Mouse (Mus musculus) subcutaneous adipose tissue, adult 2 months (tissue): ENCODE results near the gene Cad. TPM values are rescaled to one million over a fixed set of nuclear protein-coding genes. Genes with fewer than 3 reads are reported as not detected.

ENCODE experiments used
- polyA plus RNA-seq: library from polyadenylated mRNA; depleted of rRNA; stranded (reverse); fragments of >200 nt; gene quantifications from 2 replicates; pipeline ENCODE4 v1.2.3, GENCODE M21; 2012; ENCODE audit warnings: low replicate concordance; rRNA removed

Gene Cad
- 21.5 and 75.0 TPM in 2 replicates for polyA plus RNA-seq

GRCm38 (mm10) chr5:31054261-31055215 lies at the start of gene Cad:
TSS of gene Cad (plus strand) at chr5:31054780.

GRCm38 (mm10) chr5:31047848-31048762 lies 6.5 kb upstream of the Cad start, which contains the start of gene Atraid:
TSS of gene Atraid (plus strand) at chr5:31048312.

GRCm38 (mm10) chr5:31048763-31049641 lies 5.6 kb upstream of the Cad start, which contains the start of gene Slc5a6:
TSS of gene Slc5a6 (minus strand) at chr5:31048924.

GRCm38 (mm10) chr5:31105814-31106335 lies 51.3 kb downstream of the Cad start, which contains the start of gene Dnajc5g:
TSS of gene Dnajc5g (plus strand) at chr5:31106285.

GRCm38 (mm10) chr5:31108000-31108490 lies 53.5 kb downstream of the Cad start, which contains the start of gene Slc30a3:
TSS of gene Slc30a3 (minus strand) at chr5:31108237.

GRCm38 (mm10) chr5:31116354-31116753 lies 61.8 kb downstream of the Cad start, which contains the start of gene Trim54:
TSS of gene Trim54 (plus strand) at chr5:31116712.

Other genes starting within 250 kb of the Cad start
- 43.8 and 48.3 TPM in 2 replicates for gene Mapre3, start 240.1 kb upstream of the Cad start, polyA plus RNA-seq
- gene Tmem214, start 186.8 kb upstream of the Cad start, polyA plus RNA-seq, result 80.9 and 122 TPM in 2 replicates
- gene Agbl5, start 166.1 kb upstream of the Cad start, polyA plus RNA-seq, result 7.7 and 21.6 TPM in 2 replicates
- gene Ost4, start 147.0 kb upstream of the Cad start, polyA plus RNA-seq, result 286 and 295 TPM in 2 replicates
- 32.9 and 197 TPM in 2 replicates for gene Emilin1, start 141.4 kb upstream of the Cad start, polyA plus RNA-seq
- 35.3 and 66.7 TPM in 2 replicates for gene Khk, start 133.3 kb upstream of the Cad start, polyA plus RNA-seq
- 1.1 and 6.2 TPM in 2 replicates for gene Cgref1, start 109.2 kb upstream of the Cad start, polyA plus RNA-seq
- 289 and 327 TPM in 2 replicates for gene Preb, start 94.4 kb upstream of the Cad start, polyA plus RNA-seq
- gene Tcf23, start 86.1 kb upstream of the Cad start, polyA plus RNA-seq, result 0.69 and 25.8 TPM in 2 replicates
- 209 and 273 TPM in 2 replicates for gene Atraid, start 6.5 kb upstream of the Cad start, polyA plus RNA-seq
- 40.4 and 53.2 TPM in 2 replicates for gene Slc5a6, start 5.9 kb upstream of the Cad start, polyA plus RNA-seq
- not detected in 2 replicates for gene Dnajc5g, start 51.5 kb downstream of the Cad start, polyA plus RNA-seq
- gene Slc30a3, start 53.5 kb downstream of the Cad start, polyA plus RNA-seq, result 0.12 TPM in 1 of 2 replicates, not detected in the other
- gene Trim54, start 61.9 kb downstream of the Cad start, polyA plus RNA-seq, result not detected in 2 replicates
- gene Ucn, start 84.0 kb downstream of the Cad start, polyA plus RNA-seq, result not detected in 2 replicates
- gene Mpv17, start 99.5 kb downstream of the Cad start, polyA plus RNA-seq, result 163 and 250 TPM in 2 replicates
- gene Gm29609, start 125.1 kb downstream of the Cad start, polyA plus RNA-seq, result 4.4 and 5.4 TPM in 2 replicates
- gene Gtf3c2, start 125.4 kb downstream of the Cad start, polyA plus RNA-seq, result 57.4 and 85.2 TPM in 2 replicates
- 108 and 112 TPM in 2 replicates for gene Snx17, start 138.4 kb downstream of the Cad start, polyA plus RNA-seq
- gene Eif2b4, start 138.7 kb downstream of the Cad start, polyA plus RNA-seq, result 39.2 and 59.8 TPM in 2 replicates
- 34.3 and 47.6 TPM in 2 replicates for gene Zfp513, start 147.5 kb downstream of the Cad start, polyA plus RNA-seq
- 30.0 and 90.9 TPM in 2 replicates for gene Ppm1g, start 165.9 kb downstream of the Cad start, polyA plus RNA-seq
- gene Nrbp1, start 186.1 kb downstream of the Cad start, polyA plus RNA-seq, result 140 and 206 TPM in 2 replicates
- gene Gm9970, start 186.5 kb downstream of the Cad start, polyA plus RNA-seq, result 0.27 and 0.57 TPM in 2 replicates
- gene Krtcap3, start 196.9 kb downstream of the Cad start, polyA plus RNA-seq, result 9.7 and 58.7 TPM in 2 replicates
- gene Ift172, start 236.3 kb downstream of the Cad start, polyA plus RNA-seq, result 40.7 and 63.3 TPM in 2 replicates
- gene Fndc4, start 241.3 kb downstream of the Cad start, polyA plus RNA-seq, result 7.7 and 46.5 TPM in 2 replicates
- 0.21 and 0.28 TPM in 2 replicates for gene Gckr, start 242.7 kb downstream of the Cad start, polyA plus RNA-seq